Mouse (Mus musculus): ENCODE data around the gene Rnls.

Rnls gene

GRCm38 (mm10) chr19:33101093-33102007 lies 290.7 kb downstream of the Rnls start:
- DNase-seq: no peak

- DNase-seq: no peak
These were observed 291.5 kb downstream of the Rnls start for GRCm38 (mm10) chr19:33100598-33100997.

- no peak for DNase-seq
These were observed 292.1 kb downstream of the Rnls start for GRCm38 (mm10) chr19:33100031-33100430.

- no peak for DNase-seq
These were observed 292.8 kb downstream of the Rnls start for GRCm38 (mm10) chr19:33099201-33099788.

- no peak for DNase-seq
These were observed 294.4 kb downstream of the Rnls start for GRCm38 (mm10) chr19:33097691-33098090.

GRCm38 (mm10) chr19:33096581-33096980 lies 295.5 kb downstream of the Rnls start:
- DNase-seq: no peak

GRCm38 (mm10) chr19:33092575-33092974 lies 299.5 kb downstream of the Rnls start:
- no peak for DNase-seq

GRCm38 (mm10) chr19:33091324-33091723 lies 300.8 kb downstream of the Rnls start:
- no peak for DNase-seq

GRCm38 (mm10) chr19:33088868-33089267 lies 303.2 kb downstream of the Rnls start:
- DNase-seq: no peak

GRCm38 (mm10) chr19:33087961-33088360 lies 304.1 kb downstream of the Rnls start:
- DNase-seq: no peak

Measured in lung, postnatal 14 days (tissue).